Mouse (Mus musculus): ENCODE data around the gene Zdhhc8.
"Not testable (repeated sequence)": the region's sequence is repeated elsewhere in the genome, so short reads cannot be mapped to it uniquely, and the experiment has no call there.

Gene Zdhhc8

GRCm38 (mm10) chr16:18197881-18198280 is 37.1 kb downstream of the Zdhhc8 start:
- no peak for DNase-seq (ENCODE audit: low spot score in 2 of 2)

DNA sequence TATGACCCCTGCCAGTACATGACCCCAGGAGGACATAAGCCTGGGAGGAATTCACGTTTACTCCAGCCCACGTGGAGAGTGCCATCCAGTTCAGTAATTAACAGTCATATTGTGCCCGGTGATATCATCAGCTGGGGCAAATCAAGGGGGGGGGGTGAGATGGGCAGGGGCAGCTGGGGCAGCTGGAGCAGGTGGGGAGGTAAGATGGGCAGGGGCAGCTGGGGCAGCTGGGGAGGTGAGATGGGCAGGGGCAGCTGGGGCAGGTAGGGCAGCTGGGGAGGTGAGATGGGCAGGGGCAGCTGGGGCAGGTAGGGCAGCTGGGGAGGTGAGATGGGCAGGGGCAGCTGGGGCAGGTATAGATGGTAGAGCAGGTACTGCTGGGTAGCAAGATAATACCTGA is 39.4 kb downstream of the Zdhhc8 start:
- not testable (repeated sequence) for DNase-seq (ENCODE audit: low spot score in 2 of 2)

DNA sequence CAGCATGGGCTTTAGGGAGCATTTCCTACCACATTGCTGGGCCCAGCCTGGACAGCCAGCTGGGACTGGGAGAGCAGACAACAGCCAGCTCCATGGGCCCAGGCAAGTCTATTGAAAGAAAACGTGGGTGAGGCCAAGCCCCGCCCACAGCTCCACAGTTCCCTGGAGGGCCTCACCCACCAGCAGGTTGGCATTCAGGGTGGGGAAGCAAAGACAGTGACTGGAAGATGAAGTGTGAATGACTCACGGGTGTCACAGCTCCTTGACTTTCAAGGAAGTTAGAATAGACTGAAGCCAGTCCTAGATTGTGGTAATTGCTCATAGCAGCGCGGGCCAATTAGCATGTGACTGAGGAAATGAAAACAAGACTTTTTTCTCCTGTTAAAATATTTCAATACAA is 39.9 kb downstream of the Zdhhc8 start:
- peak; percentile 26 to 44 for DNase-seq (ENCODE audit: low spot score in 2 of 2)

GRCm38 (mm10) chr16:18194208-18194985 is 40.5 kb downstream of the Zdhhc8 start:
- no peak for DNase-seq (ENCODE audit: low spot score in 2 of 2)

DNA sequence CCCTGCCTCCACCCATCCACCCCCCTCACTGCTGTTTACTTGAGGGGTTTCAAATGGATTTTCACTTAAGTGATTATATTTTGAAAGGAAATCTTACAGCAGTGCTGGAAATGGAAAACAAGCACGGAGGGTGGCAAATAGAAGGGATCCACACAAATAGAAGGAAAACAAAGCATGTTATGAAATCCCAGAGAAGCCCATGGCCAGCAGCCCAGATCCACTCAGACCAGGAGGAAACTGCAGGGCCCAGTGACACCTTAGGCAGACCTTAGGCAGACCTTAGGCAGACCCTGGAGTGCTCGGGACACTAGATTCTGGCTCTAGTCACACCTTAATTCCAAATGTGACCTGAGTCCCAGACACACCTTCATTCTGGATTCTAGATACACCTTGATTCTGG is 43.9 kb downstream of the Zdhhc8 start:
- no peak for DNase-seq (ENCODE audit: low spot score in 2 of 2)

DNA sequence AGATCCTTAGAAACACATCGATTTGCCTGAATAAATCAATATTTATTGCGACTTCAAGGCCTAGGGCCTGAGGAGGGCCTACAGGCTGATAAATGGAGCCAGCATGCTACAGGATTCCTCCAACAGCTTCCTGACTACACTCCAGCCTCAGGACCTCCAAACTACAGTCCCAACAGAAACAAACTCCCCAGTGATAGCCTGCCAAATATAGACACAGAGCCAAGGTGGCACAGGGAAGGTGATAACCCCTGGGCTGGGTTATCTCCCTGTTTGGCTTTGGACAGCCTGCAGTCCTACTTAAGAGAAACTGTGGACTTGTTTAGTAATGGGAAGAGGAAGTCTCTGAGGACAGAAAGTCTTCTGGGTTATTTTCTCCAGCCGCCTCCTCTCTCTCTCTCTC is 47.7 kb downstream of the Zdhhc8 start:
- no peak for DNase-seq (ENCODE audit: low spot score in 2 of 2)

DNA sequence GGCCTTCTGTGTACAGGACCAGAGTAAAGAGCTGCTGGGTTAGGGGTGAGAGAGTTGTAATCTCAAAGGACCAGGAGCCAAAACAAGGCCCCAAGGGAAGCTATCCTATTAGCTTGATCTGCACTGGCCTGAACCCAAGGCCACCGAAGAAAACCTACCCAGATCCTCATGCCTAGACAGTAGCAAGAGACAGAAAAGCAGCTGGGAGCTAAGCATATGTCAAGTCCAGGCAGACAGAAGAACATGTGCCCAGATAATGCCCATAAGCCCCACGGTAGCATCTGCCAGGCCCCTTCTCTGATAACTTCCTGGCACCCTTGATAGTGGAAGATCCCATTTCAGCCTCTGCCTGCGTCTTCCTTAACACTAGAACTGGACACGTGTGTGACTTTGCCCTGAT is 48.1 kb downstream of the Zdhhc8 start:
- no peak for DNase-seq (ENCODE audit: low spot score in 2 of 2)

GRCm38 (mm10) chr16:18185715-18186449 is 49.1 kb downstream of the Zdhhc8 start:
- DNase-seq (ENCODE audit: low spot score in 2 of 2), result no peak

DNA sequence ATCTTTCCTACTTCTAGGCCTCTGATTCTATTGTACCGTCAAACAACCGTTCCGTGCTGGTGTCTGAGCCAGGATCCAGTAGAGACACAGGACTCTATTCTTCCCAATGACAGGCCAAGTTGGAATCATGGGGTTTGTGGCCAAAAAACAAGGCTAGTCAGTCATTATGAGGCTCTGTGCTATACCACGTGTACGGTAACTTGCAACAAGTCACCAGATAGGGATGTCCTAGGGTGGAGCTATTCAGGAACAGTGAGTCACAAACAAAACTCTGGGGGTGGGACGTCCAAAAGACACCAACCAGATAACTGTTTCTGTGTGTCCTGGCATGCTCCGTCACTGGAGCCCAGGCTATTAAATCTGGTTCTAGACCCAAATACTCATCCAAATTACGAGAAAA is 52.2 kb downstream of the Zdhhc8 start:
- no peak for DNase-seq (ENCODE audit: low spot score in 2 of 2)

- no peak for DNase-seq (ENCODE audit: low spot score in 2 of 2)
Measured at GRCm38 (mm10) chr16:18181398-18181797, 53.5 kb downstream of the Zdhhc8 start.

DNA sequence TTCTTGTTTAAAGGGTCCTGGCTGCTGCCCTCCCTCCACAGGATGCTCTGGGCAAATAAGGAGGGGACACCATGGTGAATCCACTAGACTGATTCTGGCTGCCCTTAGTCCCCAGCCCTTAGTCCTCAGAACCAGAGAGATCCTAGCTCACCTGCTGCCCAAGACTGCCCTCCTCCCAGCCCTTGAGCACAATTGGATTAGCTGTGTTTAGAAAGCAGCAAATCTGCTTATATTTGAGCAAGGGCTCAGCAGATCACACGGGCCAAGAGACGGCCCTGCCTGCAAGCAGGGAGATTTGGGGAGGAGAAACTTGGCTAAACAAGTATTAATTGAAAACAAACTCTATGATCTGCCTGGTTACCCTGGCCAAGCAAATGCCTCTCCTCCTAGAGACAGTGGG is 55.3 kb downstream of the Zdhhc8 start:
- no peak for DNase-seq (ENCODE audit: low spot score in 2 of 2)

DNA sequence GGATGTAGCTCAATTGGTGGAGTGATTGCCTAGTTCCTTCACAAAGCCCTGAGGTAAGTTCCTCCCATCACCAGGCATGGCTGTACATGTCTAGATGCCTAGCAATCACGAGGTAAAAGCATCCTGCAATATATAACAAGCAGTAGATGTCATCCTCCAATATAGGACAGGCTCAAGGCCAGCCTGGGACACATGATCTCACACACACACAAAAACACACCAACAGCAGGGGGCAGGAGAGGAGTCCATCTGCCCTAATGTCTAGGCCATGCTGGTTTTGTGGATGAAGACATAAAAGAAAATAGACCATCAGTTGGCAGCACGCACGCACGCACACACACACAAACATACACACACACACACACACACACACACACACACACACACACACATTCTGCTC is 58.2 kb downstream of the Zdhhc8 start:
- DNase-seq (ENCODE audit: low spot score in 2 of 2), result no peak

- DNase-seq (ENCODE audit: low spot score in 2 of 2), result no peak
Measured at GRCm38 (mm10) chr16:18175817-18176541, 59.0 kb downstream of the Zdhhc8 start.

- no peak for DNase-seq (ENCODE audit: low spot score in 2 of 2)
Measured at GRCm38 (mm10) chr16:18173788-18174187, 61.1 kb downstream of the Zdhhc8 start.

DNA sequence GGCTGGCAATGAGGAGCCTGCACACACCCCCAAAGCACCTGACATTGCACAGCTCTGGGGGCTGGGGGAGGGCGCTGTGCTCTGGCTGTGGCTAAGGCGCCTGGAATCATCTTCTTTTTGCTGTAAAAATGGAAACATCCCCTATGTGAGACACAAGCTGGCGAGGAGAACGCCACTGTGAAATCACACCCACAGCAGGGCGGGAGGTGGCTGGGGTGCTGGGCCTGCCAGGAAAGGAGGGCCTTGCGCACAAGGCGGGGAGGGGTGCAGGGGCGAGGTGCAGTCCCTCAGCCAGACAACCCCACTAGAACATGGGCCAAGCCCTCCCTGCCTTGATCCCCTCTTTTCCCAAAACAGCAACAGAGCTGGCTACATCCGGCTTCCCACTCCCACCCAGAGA is 61.7 kb downstream of the Zdhhc8 start:
- DNase-seq (ENCODE audit: low spot score in 2 of 2), result no peak

GRCm38 (mm10) chr16:18172266-18172855 is 62.6 kb downstream of the Zdhhc8 start:
- DNase-seq (ENCODE audit: low spot score in 2 of 2), result peak; percentile 40 to 61

Data from urinary bladder, adult 18-20 months (tissue).